Mouse (Mus musculus) forebrain, postnatal 0 days (tissue): ENCODE results near the gene Arl4c. TPM values are rescaled to one million over a fixed set of nuclear protein-coding genes. Genes with fewer than 3 reads are reported as not detected.

Experiments
- ATAC-seq: fragments of 200-750 bp; cut with Nextera tagmentation; 2 replicates; pipeline ENCODE4 v1.8.0; 2017; ENCODE audit warnings: mild to moderate bottlenecking, moderate library complexity
- DNase-seq: peaks from one replicate; pipeline ENCODE4 v3.0.0-alpha.2; 2015
- H3K27ac ChIP-seq: fragments of 300-500 bp; sonication (generic); 2 replicates; pipeline ENCODE4 v1.5.1; 2014; ENCODE audit warnings: low read depth, mild to moderate bottlenecking, antibody characterized with exemption, low read length, moderate library complexity, mixed read lengths
- H3K27me3 ChIP-seq: fragments of 300-500 bp; sonication (generic); 2 replicates; pipeline ENCODE4 v1.6.1; 2014; ENCODE audit warnings: mild to moderate bottlenecking, low read length, mixed read lengths; ENCODE audit not compliant: insufficient read depth
- H3K36me3 ChIP-seq: fragments of 300-500 bp; sonication (generic); 2 replicates; pipeline ENCODE4 v1.6.1; 2014; ENCODE audit warnings: mild to moderate bottlenecking, moderate library complexity; ENCODE audit not compliant: insufficient read depth
- H3K4me1 ChIP-seq: fragments of 300-500 bp; sonication (generic); 2 replicates; pipeline ENCODE4 v1.6.1; 2014; ENCODE audit warnings: antibody characterized with exemption; ENCODE audit not compliant: insufficient read depth
- H3K4me2 ChIP-seq: fragments of 300-500 bp; sonication (generic); 2 replicates; pipeline ENCODE4 v1.6.1; 2014; ENCODE audit warnings: low read depth, mild to moderate bottlenecking, moderate library complexity
- H3K4me3 ChIP-seq: fragments of 300-500 bp; sonication (generic); 2 replicates; pipeline ENCODE4 v1.5.1; 2014; ENCODE audit warnings: low read depth, low read length, mixed read lengths
- H3K9ac ChIP-seq: fragments of 300-500 bp; sonication (generic); 2 replicates; pipeline ENCODE4 v1.6.1; 2014; ENCODE audit warnings: mild to moderate bottlenecking
- H3K9me3 ChIP-seq: fragments of 300-500 bp; sonication (generic); 2 replicates; pipeline ENCODE4 v1.6.1; 2016; ENCODE audit warnings: low read length
- CTCF ChIP-seq: sonication (generic); IDR thresholded peaks from 2 replicates; pipeline ENCODE4 v1.5.1; 2016; ENCODE audit warnings: antibody characterized with exemption, control low read depth, low read depth
- WGBS: fragments of 180-500 bp; shearing (Covaris S2); extraction: QIAGEN DNeasy Blood & Tissue Kit; methylation state at CpG from one replicate; pipeline ENCODE4 v1.1.7; 2014; 5-methylcytosine and 5-hydroxymethylcytosine counted together
- polyA plus RNA-seq: library from polyadenylated mRNA; unstranded; fragments of >200 nt; fragmentation: Nextera tagmentation; extraction: Ambion mirVana; gene quantifications from 2 replicates; pipeline ENCODE4 v1.2.1, GENCODE M21; 2015
- total RNA-seq: library from RNA; depleted of rRNA; stranded (reverse); fragments of >200 nt; gene quantifications from 2 replicates; pipeline ENCODE4 v1.2.3, GENCODE M21; 2014; rRNA removed

Arl4c gene
- total and polyA plus RNA-seq, 2 experiments from 2014 or later: 40.2 to 106 TPM

- 84% methylated on average over 1 of the region's 1 CpGs for WGBS
- H3K4me1 ChIP-seq: peaks cover 3% of the 10 kb centered on the region; the same call in 1 of the 2 replicates
- H3K27ac ChIP-seq: no peak overlapping the region
- no peaks in the 10 kb centered on the region for H3K27me3 ChIP-seq
- DNase-seq (no peak), ATAC-seq (no peak)
- no peaks in the 10 kb centered on the region for H3K36me3 ChIP-seq
- H3K9me3 ChIP-seq: no peaks in the 10 kb centered on the region
- no peak overlapping the region for H3K4me2 ChIP-seq
- no peak for TF ChIP-seq CTCF
- H3K4me3 ChIP-seq: no peak overlapping the region
- no peak overlapping the region for H3K9ac ChIP-seq
Observed at GRCm38 (mm10) chr1:88625190-88625589, 76.8 kb downstream of the Arl4c start.

DNA sequence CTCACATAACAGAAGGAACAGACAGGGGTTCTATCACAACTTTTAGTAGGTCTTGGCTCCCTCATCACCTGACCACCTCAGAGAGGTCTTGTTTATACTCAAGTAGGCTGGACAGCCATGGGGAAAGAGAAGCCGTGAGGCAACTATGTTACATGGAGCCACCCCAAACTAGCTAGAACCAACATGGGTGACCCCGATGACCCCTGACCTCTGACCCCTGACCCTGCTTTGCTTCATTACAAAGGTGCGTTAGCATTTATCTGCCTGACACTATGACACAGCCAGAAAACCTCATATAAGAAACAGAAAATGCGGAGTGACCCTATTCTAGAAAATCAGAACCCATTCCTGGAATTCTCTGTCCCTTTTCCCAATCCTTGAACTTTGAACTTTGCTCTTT lies 77.6 kb downstream of the Arl4c start:
- no peak overlapping the region for H3K4me3 ChIP-seq
- H3K9ac ChIP-seq: no peak overlapping the region
- 98% methylated on average over 4 of the region's 4 CpGs for WGBS
- H3K36me3 ChIP-seq: no peaks in the 10 kb centered on the region
- no peaks in the 10 kb centered on the region for H3K27me3 ChIP-seq
- peak overlapping the region; percentile 72; the same call in 1 of the 2 replicates for H3K27ac ChIP-seq
- ATAC-seq (no peak), DNase-seq (no peak)
- H3K4me2 ChIP-seq: no peak overlapping the region
- H3K9me3 ChIP-seq: no peaks in the 10 kb centered on the region
- H3K4me1 ChIP-seq: peaks cover 3% of the 10 kb centered on the region; the same call in 1 of the 2 replicates
- TF ChIP-seq CTCF: no peak

DNA sequence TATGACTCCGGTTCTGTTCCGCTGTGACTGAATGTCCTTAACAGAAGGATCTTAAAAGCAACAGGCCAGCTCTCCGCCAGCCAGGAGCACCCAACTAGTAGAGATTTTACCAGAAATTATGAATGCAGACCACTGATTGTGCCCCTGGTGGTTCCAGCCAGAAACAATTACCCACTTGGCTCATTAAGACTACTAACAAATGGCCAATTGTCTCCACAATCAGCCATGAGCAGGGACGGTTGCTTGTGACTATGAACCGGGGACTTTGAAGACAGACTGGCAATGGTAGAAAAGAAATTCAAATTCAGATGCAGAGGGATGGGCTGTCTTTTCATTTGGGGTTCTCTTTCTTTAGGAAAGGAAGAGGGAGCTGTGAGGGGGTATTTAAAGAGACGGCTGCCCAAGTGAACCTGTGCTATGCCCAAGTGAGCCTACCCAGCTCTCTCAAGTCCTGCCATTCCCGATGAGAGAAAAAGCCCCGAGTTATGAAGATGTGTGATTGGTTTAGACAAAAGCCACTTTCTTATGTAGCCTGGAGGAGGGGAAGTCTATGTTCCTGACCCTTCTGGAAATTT lies 78.4 kb downstream of the Arl4c start:
- DNase-seq: peak; percentile 64

More for the DNA sequence above, 78.4 kb downstream of the Arl4c start:
- no peaks in the 10 kb centered on the region for H3K27me3 ChIP-seq
- H3K4me2 ChIP-seq: no peak overlapping the region
- no peak overlapping the region for H3K9ac ChIP-seq
- peaks cover 3% of the 10 kb centered on the region; the same call in 1 of the 2 replicates for H3K4me1 ChIP-seq
- peak overlapping the region; percentile 72 for H3K27ac ChIP-seq
- no peak overlapping the region for H3K4me3 ChIP-seq
- H3K36me3 ChIP-seq: no peaks in the 10 kb centered on the region
- 20% methylated on average over 8 of the region's 8 CpGs for WGBS
- ATAC-seq: peak; percentile 88
- 0 out of 2 replicates have a peak, but pooled peaks have one; percentile 19 for TF ChIP-seq CTCF
- H3K9me3 ChIP-seq: no peaks in the 10 kb centered on the region

Other genes with a start within 250 kb of the Arl4c start
- gene Glrp1, start 192.2 kb downstream of the Arl4c start, total RNA-seq: 0.08 and 0.10 TPM in 2 replicates
- gene Glrp1, start 192.2 kb downstream of the Arl4c start, polyA plus RNA-seq: 0.10 and 0.11 TPM in 2 replicates